Mouse (Mus musculus) heart, embryonic 12.5 days (tissue): ENCODE results near the gene Rasgrf2. TPM values are rescaled to one million over a fixed set of nuclear protein-coding genes. Genes with fewer than 3 reads are reported as not detected.

Experiments used
- ATAC-seq: fragments of 200-750 bp; cut with Nextera tagmentation; 2 replicates; pipeline ENCODE4 v1.8.0; 2017; ENCODE audit warnings: moderate TSS enrichment, moderate library complexity; ENCODE audit not compliant: insufficient number of reproducible peaks, low FRiP score
- H3K27ac ChIP-seq: fragments of 300-500 bp; sonication (generic); 2 replicates; pipeline ENCODE4 v1.5.1; 2016; ENCODE audit warnings: mild to moderate bottlenecking, moderate library complexity; ENCODE audit not compliant: poor library complexity, severe bottlenecking
- H3K27me3 ChIP-seq: fragments of 300-500 bp; sonication (generic); replicated peaks from 2 replicates; pipeline ENCODE4 v1.6.1; 2016; ENCODE audit warnings: mild to moderate bottlenecking, moderate library complexity
- H3K36me3 ChIP-seq: fragments of 300-500 bp; sonication (generic); 2 replicates; pipeline ENCODE4 v1.6.1; 2016; ENCODE audit warnings: mild to moderate bottlenecking, moderate library complexity
- H3K4me1 ChIP-seq: fragments of 300-500 bp; sonication (generic); replicated peaks from 2 replicates; pipeline ENCODE4 v1.6.1; 2016; ENCODE audit warnings: mild to moderate bottlenecking
- H3K4me2 ChIP-seq: fragments of 300-500 bp; sonication (generic); 2 replicates; pipeline ENCODE4 v1.6.1; 2016; ENCODE audit warnings: mild to moderate bottlenecking, moderate library complexity
- H3K4me3 ChIP-seq: fragments of 300-500 bp; sonication (generic); 2 replicates; pipeline ENCODE4 v1.5.1; 2016; ENCODE audit warnings: mild to moderate bottlenecking
- H3K9ac ChIP-seq: fragments of 300-500 bp; sonication (generic); 2 replicates; pipeline ENCODE4 v1.6.1; 2016; ENCODE audit warnings: mild to moderate bottlenecking, moderate library complexity
- H3K9me3 ChIP-seq: fragments of 300-500 bp; sonication (generic); replicated peaks from 2 replicates; pipeline ENCODE4 v1.6.1; 2016; ENCODE audit warnings: mild to moderate bottlenecking, moderate library complexity
- WGBS: fragments of 180-500 bp; shearing (Covaris S2); methylation state at CpG from one replicate; pipeline ENCODE4 v1.1.7; 2016; 5-methylcytosine and 5-hydroxymethylcytosine counted together
- polyA plus RNA-seq: library from polyadenylated mRNA; unstranded; fragments of >200 nt; fragmentation: Nextera tagmentation; extraction: Ambion mirVana; gene quantifications from 2 replicates; pipeline ENCODE4 v1.2.1, GENCODE M21; 2016

Gene Rasgrf2
- polyA plus RNA-seq, 1 experiment from 2014 or later: 0.89 TPM

GRCm38 (mm10) chr13:91940113-91940512 is 191.3 kb downstream of the Rasgrf2 start:
- Histone ChIP-seq H3K27me3 (no peaks in the 10 kb centered on the region), H3K9me3 (no peaks in the 10 kb centered on the region), H3K4me2 (no peak overlapping the region), H3K27ac (no peak overlapping the region), H3K9ac (no peak overlapping the region), H3K4me1 (no peaks in the 10 kb centered on the region), H3K36me3 (no peaks in the 10 kb centered on the region), H3K4me3 (no peak overlapping the region)
- WGBS: 86% methylated on average over 9 of the region's 9 CpGs
- ATAC-seq: no peak

- Histone ChIP-seq H3K36me3 (no peaks in the 10 kb centered on the region), H3K27ac (no peak overlapping the region), H3K4me2 (no peak overlapping the region), H3K27me3 (no peaks in the 10 kb centered on the region), H3K9ac (no peak overlapping the region), H3K4me1 (no peaks in the 10 kb centered on the region), H3K4me3 (no peak overlapping the region), H3K9me3 (no peaks in the 10 kb centered on the region)
- WGBS: 61% methylated on average over 1 of the region's 1 CpGs
- ATAC-seq: no peak
These were observed 192.6 kb downstream of the Rasgrf2 start for GRCm38 (mm10) chr13:91938826-91939225.

- H3K36me3 ChIP-seq: no peaks in the 10 kb centered on the region
- H3K4me3 ChIP-seq: no peak overlapping the region
- H3K9me3 ChIP-seq: no peaks in the 10 kb centered on the region
- H3K4me2 ChIP-seq: no peak overlapping the region
- H3K27me3 ChIP-seq: no peaks in the 10 kb centered on the region
- ATAC-seq: no peak
- H3K27ac ChIP-seq: no peak overlapping the region
- H3K9ac ChIP-seq: no peak overlapping the region
- no peaks in the 10 kb centered on the region for H3K4me1 ChIP-seq
- 70% methylated on average over 2 of the region's 2 CpGs for WGBS
These were observed 194.2 kb downstream of the Rasgrf2 start for GRCm38 (mm10) chr13:91937232-91937631.

- H3K27me3 ChIP-seq: no peaks in the 10 kb centered on the region
- no peak overlapping the region for H3K27ac ChIP-seq
- no peak overlapping the region for H3K9ac ChIP-seq
- H3K36me3 ChIP-seq: no peaks in the 10 kb centered on the region
- no peak overlapping the region for H3K4me2 ChIP-seq
- no peaks in the 10 kb centered on the region for H3K9me3 ChIP-seq
- WGBS: 88% methylated on average over 1 of the region's 1 CpGs
- H3K4me1 ChIP-seq: peaks cover 8% of the 10 kb centered on the region; the same call in 1 of the 2 replicates
- no peak for ATAC-seq
- no peak overlapping the region for H3K4me3 ChIP-seq
These were observed 199.3 kb downstream of the Rasgrf2 start for GRCm38 (mm10) chr13:91932122-91932521.

GRCm38 (mm10) chr13:91929943-91930726 is 201.3 kb downstream of the Rasgrf2 start:
- 52% methylated on average over 7 of the region's 7 CpGs for WGBS
- ATAC-seq: no peak
- H3K36me3 ChIP-seq: no peaks in the 10 kb centered on the region

GRCm38 (mm10) chr13:91928605-91929389 is 202.7 kb downstream of the Rasgrf2 start:
- no peak overlapping the region for H3K27ac ChIP-seq
- no peak overlapping the region for H3K9ac ChIP-seq

More at GRCm38 (mm10) chr13:91929943-91930726, 201.3 kb downstream of the Rasgrf2 start:
- H3K9ac ChIP-seq: no peak overlapping the region
- no peak overlapping the region for H3K4me2 ChIP-seq
- H3K27me3 ChIP-seq: no peaks in the 10 kb centered on the region
- peaks cover 8% of the 10 kb centered on the region; the same call in 1 of the 2 replicates for H3K4me1 ChIP-seq
- no peaks in the 10 kb centered on the region for H3K9me3 ChIP-seq
- no peak overlapping the region for H3K27ac ChIP-seq
- no peak overlapping the region for H3K4me3 ChIP-seq

GRCm38 (mm10) chr13:91921010-91921409 is 210.4 kb downstream of the Rasgrf2 start:
- no peaks in the 10 kb centered on the region for H3K36me3 ChIP-seq
- no peak for ATAC-seq
- H3K9me3 ChIP-seq: no peaks in the 10 kb centered on the region
- H3K9ac ChIP-seq: no peak overlapping the region
- no peak overlapping the region for H3K27ac ChIP-seq
- H3K4me3 ChIP-seq: no peak overlapping the region
- WGBS: 59% methylated on average over 3 of the region's 3 CpGs
- H3K4me1 ChIP-seq: no peaks in the 10 kb centered on the region; the same call in 1 of the 2 replicates
- no peaks in the 10 kb centered on the region for H3K27me3 ChIP-seq
- H3K4me2 ChIP-seq: no peak overlapping the region

More at GRCm38 (mm10) chr13:91928605-91929389, 202.7 kb downstream of the Rasgrf2 start:
- Histone ChIP-seq H3K4me2 (no peak overlapping the region), H3K27me3 (no peaks in the 10 kb centered on the region), H3K4me3 (no peak overlapping the region), H3K36me3 (no peaks in the 10 kb centered on the region), H3K9me3 (no peaks in the 10 kb centered on the region), H3K4me1 (peaks cover 8% of the 10 kb centered on the region; the same call in 1 of the 2 replicates)
- no peak for ATAC-seq
- WGBS: 74% methylated on average over 4 of the region's 4 CpGs

GRCm38 (mm10) chr13:91918764-91919163 is 212.7 kb downstream of the Rasgrf2 start:
- Histone ChIP-seq H3K36me3 (no peaks in the 10 kb centered on the region), H3K27ac (no peak overlapping the region), H3K4me3 (no peak overlapping the region), H3K4me2 (no peak overlapping the region), H3K9ac (no peak overlapping the region), H3K4me1 (peaks cover 4% of the 10 kb centered on the region; the same call in 1 of the 2 replicates), H3K27me3 (no peaks in the 10 kb centered on the region), H3K9me3 (no peaks in the 10 kb centered on the region)
- no peak for ATAC-seq
- WGBS: 86% methylated on average over 5 of the region's 5 CpGs

GRCm38 (mm10) chr13:91917835-91918234 is 213.6 kb downstream of the Rasgrf2 start:
- H3K36me3 ChIP-seq: no peaks in the 10 kb centered on the region
- no peaks in the 10 kb centered on the region for H3K9me3 ChIP-seq
- ATAC-seq: no peak
- H3K27ac ChIP-seq: no peak overlapping the region
- no peak overlapping the region for H3K4me3 ChIP-seq
- H3K4me2 ChIP-seq: no peak overlapping the region
- H3K27me3 ChIP-seq: no peaks in the 10 kb centered on the region
- H3K4me1 ChIP-seq: peaks cover 4% of the 10 kb centered on the region; the same call in 1 of the 2 replicates
- 77% methylated on average over 2 of the region's 2 CpGs for WGBS
- H3K9ac ChIP-seq: no peak overlapping the region

GRCm38 (mm10) chr13:91916308-91916707 is 215.1 kb downstream of the Rasgrf2 start:
- Histone ChIP-seq H3K36me3 (no peaks in the 10 kb centered on the region), H3K4me1 (peaks cover 9% of the 10 kb centered on the region), H3K4me2 (no peak overlapping the region), H3K4me3 (no peak overlapping the region), H3K27me3 (no peaks in the 10 kb centered on the region), H3K9me3 (no peaks in the 10 kb centered on the region), H3K27ac (no peak overlapping the region), H3K9ac (no peak overlapping the region)
- ATAC-seq: no peak
- WGBS: 80% methylated on average over 5 of the region's 5 CpGs

- Histone ChIP-seq H3K27ac (no peak overlapping the region), H3K4me3 (no peak overlapping the region), H3K4me2 (no peak overlapping the region), H3K9ac (no peak overlapping the region), H3K4me1 (peaks cover 15% of the 10 kb centered on the region), H3K36me3 (no peaks in the 10 kb centered on the region), H3K9me3 (no peaks in the 10 kb centered on the region), H3K27me3 (no peaks in the 10 kb centered on the region)
- peak; percentile 57; the same call in 1 of the 2 replicates for ATAC-seq
- WGBS: 76% methylated on average over 6 of the region's 6 CpGs
These were observed 215.7 kb downstream of the Rasgrf2 start for GRCm38 (mm10) chr13:91915582-91916239.
